In the genomic region with DNA sequence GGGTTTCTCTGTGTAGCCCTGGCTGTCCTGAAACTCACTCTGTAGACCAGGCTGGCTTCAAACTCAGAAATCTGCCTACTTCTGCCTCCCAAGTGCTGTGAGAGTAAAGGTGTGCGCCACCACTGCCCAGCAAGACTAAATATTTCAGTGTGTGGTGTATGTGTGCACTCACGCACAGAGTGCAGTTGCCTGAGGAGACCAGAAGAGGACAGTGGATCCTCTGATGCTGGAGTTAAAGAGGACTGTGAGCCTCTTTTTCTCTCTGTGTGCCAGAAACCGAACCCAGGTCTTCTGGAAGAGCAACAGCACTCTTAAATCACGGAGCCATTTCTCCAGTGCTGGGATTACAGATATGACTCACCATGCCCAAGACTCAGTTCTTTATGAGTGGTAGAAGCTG, we compare ENCODE assay signal across 13 mouse cellular contexts. TPM values are rescaled to one million over a fixed set of nuclear protein-coding genes. Genes with fewer than 3 reads are reported as not detected.
A peak's percentile ranks its signal among the peaks of the same experiment; 100 is the strongest.
DNase-seq lines count a peak whose midpoint lies in the region; ATAC-seq and TF ChIP-seq lines count a peak whose summit lies in the region.
"Had no signal": no experiment of that assay in that cellular context is flagged by ENCODE, and none has a peak within 500 bp of the region (broad histone marks: within the 10 kb centered on the region; RNA-seq: fewer than 3 reads in every experiment).

No protein-coding gene starts in this region.

- peak; percentile 18; the same call in 1 of the 2 replicates for TF ChIP-seq CTCF in heart, postnatal 0 days (IDR thresholded peaks at IDR 0.05; ENCODE audit: low read depth)

- no peaks in the 10 kb centered on the region for H3K9me3 ChIP-seq in heart, postnatal 0 days (replicated peaks; ENCODE audit: control insufficient read depth, low read length)
- no peaks in the 10 kb centered on the region for H3K9me3 ChIP-seq in neural tube, embryonic 12.5 days
- H3K9me3 ChIP-seq in neural tube, embryonic 14.5 days (ENCODE audit: control insufficient read depth, low read length), result no peaks in the 10 kb centered on the region
- H3K9me3 ChIP-seq: embryonic facial prominence, embryonic 15.5 days; limb, embryonic 12.5 days; liver, embryonic 13.5 days had no signal

- H3K4me1 ChIP-seq in heart, postnatal 0 days (ENCODE audit: control insufficient read depth, insufficient read depth), result 0 out of 2 replicates have a peak, but pooled peaks cover 15% of the 10 kb centered on the region
- H3K4me1 ChIP-seq in neural tube, embryonic 12.5 days, result peaks cover 24% of the 10 kb centered on the region
- H3K4me1 ChIP-seq in neural tube, embryonic 14.5 days (ENCODE audit: control insufficient read depth, insufficient read depth, low read length), result peaks cover 14% of the 10 kb centered on the region

- peaks cover 23% of the 10 kb centered on the region for H3K36me3 ChIP-seq in heart, postnatal 0 days (replicated peaks; ENCODE audit: control insufficient read depth, insufficient read depth, low read length)
- H3K36me3 ChIP-seq in neural tube, embryonic 12.5 days, result peaks cover 3% of the 10 kb centered on the region; the same call in 1 of the 2 replicates
- no peaks in the 10 kb centered on the region; the same call in none of the 2 replicates for H3K36me3 ChIP-seq in neural tube, embryonic 14.5 days (ENCODE audit: control insufficient read depth, insufficient read depth, low read length)

- no peak overlapping the region for H3K9ac ChIP-seq in heart, postnatal 0 days (replicated peaks; ENCODE audit: low read depth, low read length)
- no peak overlapping the region for H3K9ac ChIP-seq in neural tube, embryonic 12.5 days
- no peak overlapping the region for H3K9ac ChIP-seq in neural tube, embryonic 14.5 days (replicated peaks; ENCODE audit: low read depth, low read length)
- H3K9ac ChIP-seq: embryonic facial prominence, embryonic 15.5 days; limb, embryonic 12.5 days; liver, embryonic 13.5 days had no signal

- no peak overlapping the region for H3K4me3 ChIP-seq in heart, postnatal 0 days (ENCODE audit: low read depth, low read length)
- H3K4me3 ChIP-seq in neural tube, embryonic 12.5 days, result no peak overlapping the region
- H3K4me3 ChIP-seq in neural tube, embryonic 14.5 days (ENCODE audit: low read depth, low read length), result no peak overlapping the region
- H3K4me3 ChIP-seq: liver, embryonic 13.5 days had no signal

- DNase-seq in cerebellum, adult 9-10 months, result peak; percentile 62
- DNase-seq in cerebellum, postnatal 14 days, result no peak
- no peak for DNase-seq in heart, postnatal 0 days (ENCODE audit: low spot score)
- DNase-seq in heart, adult 9 months (ENCODE audit: low spot score in 2 of 2), result no peak
- no peak for DNase-seq in neural tube, embryonic 10.5 days (ENCODE audit: extremely low spot score, low spot score)
- no peak for DNase-seq in Muller cell, postnatal 12 days (ENCODE audit: inconsistent ontology term)

- H3K27me3 ChIP-seq in heart, postnatal 0 days (ENCODE audit: control insufficient read depth, insufficient read depth, low read length), result no peaks in the 10 kb centered on the region
- no peaks in the 10 kb centered on the region for H3K27me3 ChIP-seq in neural tube, embryonic 12.5 days (replicated peaks)
- H3K27me3 ChIP-seq in neural tube, embryonic 14.5 days (ENCODE audit: control insufficient read depth, insufficient read depth, low read length), result no peaks in the 10 kb centered on the region
- H3K27me3 ChIP-seq: embryonic facial prominence, embryonic 15.5 days; limb, embryonic 12.5 days had no signal

- H3K27ac ChIP-seq in heart, postnatal 0 days (ENCODE audit: low read depth), result no peak overlapping the region
- no peak overlapping the region for H3K27ac ChIP-seq in neural tube, embryonic 12.5 days
- H3K27ac ChIP-seq in neural tube, embryonic 14.5 days (ENCODE audit: low read depth, low read length), result no peak overlapping the region
- H3K27ac ChIP-seq: liver, embryonic 13.5 days had no signal

- ATAC-seq in heart, postnatal 0 days (ENCODE audit: insufficient read depth, low read depth), result no peak
- ATAC-seq in neural tube, embryonic 12.5 days (ENCODE audit: low FRiP score, low read depth), result no peak
- ATAC-seq in neural tube, embryonic 14.5 days (ENCODE audit: low read depth), result no peak
- ATAC-seq: hindbrain, embryonic 16.5 days had no signal

- TF ChIP-seq EP300 in heart, postnatal 0 days (IDR thresholded peaks at IDR 0.05; ENCODE audit: low read depth), result no peak

- 88% methylated on average over 4 of the region's 4 CpGs for WGBS in heart, postnatal 0 days
- WGBS in neural tube, embryonic 12.5 days, result 92% methylated on average over 4 of the region's 4 CpGs
- WGBS in neural tube, embryonic 14.5 days, result 91% methylated on average over 4 of the region's 4 CpGs

- no peak overlapping the region for H3K4me2 ChIP-seq in heart, postnatal 0 days (ENCODE audit: low read depth, low read length)
- 0 out of 2 replicates have a peak overlapping the region, but pooled peaks have one; percentile 83 for H3K4me2 ChIP-seq in neural tube, embryonic 12.5 days (replicated peaks)
- peak overlapping the region; percentile 33; the same call in 1 of the 2 replicates for H3K4me2 ChIP-seq in neural tube, embryonic 14.5 days (ENCODE audit: low read depth, low read length)

RNA-seq across cellular contexts. Expression of a gene that starts 1.7 kb away (rescaled TPM):
- 63.9 and 69.6 TPM in 2 replicates for total RNA-seq in heart, postnatal 0 days (2014; rRNA removed; ENCODE audit: low replicate concordance)
- 3.8 TPM in 2 replicates for polyA plus RNA-seq in heart, postnatal 0 days (2015; fragmentation: Nextera tagmentation; extraction: Ambion mirVana)
- polyA plus RNA-seq in neural tube, embryonic 12.5 days (2016; fragmentation: Nextera tagmentation; extraction: Ambion mirVana), result 9.0 and 10.2 TPM in 2 replicates
- polyA plus RNA-seq in neural tube, embryonic 14.5 days (2014; fragmentation: Nextera tagmentation; extraction: Ambion mirVana), result 5.8 and 6.1 TPM in 2 replicates

RNA-seq across cellular contexts. Expression of a gene that starts 18.2 kb away (rescaled TPM):
- total RNA-seq in heart, postnatal 0 days (2014; rRNA removed; ENCODE audit: low replicate concordance), result 0.27 and 4.0 TPM in 2 replicates
- 1.7 and 2.5 TPM in 2 replicates for polyA plus RNA-seq in heart, postnatal 0 days (2015; fragmentation: Nextera tagmentation; extraction: Ambion mirVana)
- polyA plus RNA-seq in neural tube, embryonic 12.5 days (2016; fragmentation: Nextera tagmentation; extraction: Ambion mirVana), result 8.4 and 9.6 TPM in 2 replicates
- 0.39 and 9.8 TPM in 2 replicates for polyA plus RNA-seq in neural tube, embryonic 14.5 days (2014; fragmentation: Nextera tagmentation; extraction: Ambion mirVana)
- total RNA-seq: megakaryocyte-erythroid progenitor cell, adult 5-6 weeks had no signal

RNA-seq across cellular contexts. Expression of a gene that starts 30.7 kb away (rescaled TPM):
- 10.6 and 13.4 TPM in 2 replicates for total RNA-seq in heart, postnatal 0 days (2014; rRNA removed; ENCODE audit: low replicate concordance)
- 8.3 and 8.8 TPM in 2 replicates for polyA plus RNA-seq in heart, postnatal 0 days (2015; fragmentation: Nextera tagmentation; extraction: Ambion mirVana)
- 9.5 and 10.4 TPM in 2 replicates for polyA plus RNA-seq in neural tube, embryonic 12.5 days (2016; fragmentation: Nextera tagmentation; extraction: Ambion mirVana)
- 4.5 and 7.4 TPM in 2 replicates for polyA plus RNA-seq in neural tube, embryonic 14.5 days (2014; fragmentation: Nextera tagmentation; extraction: Ambion mirVana)

RNA-seq across cellular contexts. Expression of a gene that starts 32.9 kb away (rescaled TPM):
- total RNA-seq in heart, postnatal 0 days (2014; rRNA removed; ENCODE audit: low replicate concordance), result 0.58 and 2.3 TPM in 2 replicates
- polyA plus RNA-seq in heart, postnatal 0 days (2015; fragmentation: Nextera tagmentation; extraction: Ambion mirVana), result 1.1 and 1.2 TPM in 2 replicates
- polyA plus RNA-seq in neural tube, embryonic 12.5 days (2016; fragmentation: Nextera tagmentation; extraction: Ambion mirVana), result 1.5 and 3.0 TPM in 2 replicates
- polyA plus RNA-seq in neural tube, embryonic 14.5 days (2014; fragmentation: Nextera tagmentation; extraction: Ambion mirVana), result 1.2 TPM in 1 of 2 replicates, not detected in the other
- total RNA-seq: megakaryocyte-erythroid progenitor cell, adult 5-6 weeks had no signal

RNA-seq across cellular contexts. Expression of a gene that starts 50.5 kb away (rescaled TPM):
- 342 and 417 TPM in 2 replicates for total RNA-seq in heart, postnatal 0 days (2014; rRNA removed; ENCODE audit: low replicate concordance)
- polyA plus RNA-seq in heart, postnatal 0 days (2015; fragmentation: Nextera tagmentation; extraction: Ambion mirVana), result 101 and 107 TPM in 2 replicates
- polyA plus RNA-seq in neural tube, embryonic 12.5 days (2016; fragmentation: Nextera tagmentation; extraction: Ambion mirVana), result 213 and 232 TPM in 2 replicates
- 412 and 503 TPM in 2 replicates for polyA plus RNA-seq in neural tube, embryonic 14.5 days (2014; fragmentation: Nextera tagmentation; extraction: Ambion mirVana)
